Mouse (Mus musculus) erythroblast, embryonic 14.5 days (primary cell): ENCODE results near the gene Gm21900.
"Not testable (repeated sequence)": the region's sequence is repeated elsewhere in the genome, so short reads cannot be mapped to it uniquely, and the experiment has no call there.

Experiments
- GATA1 ChIP-seq: IDR thresholded peaks from 2 replicates; pipeline ENCODE4 v1.6.1; 2012; ENCODE audit warnings: low read length, inconsistent platforms, mixed read lengths
- TAL1 ChIP-seq: IDR thresholded peaks from 3 replicates; pipeline ENCODE4 v1.6.1; 2012; ENCODE audit warnings: low read length, inconsistent platforms, mixed read lengths

GRCm38 (mm10) chrY:10643516-10643915 is 27.4 kb downstream of the Gm21900 start:
- not testable (repeated sequence) for TF ChIP-seq TAL1, GATA1
